Mouse (Mus musculus) gonadal fat pad, adult 2 months (tissue): ENCODE data around the gene Add1. TPM values are rescaled to one million over a fixed set of nuclear protein-coding genes. Genes with fewer than 3 reads are reported as not detected.
A peak's percentile ranks its signal among the peaks of the same experiment; 100 is the strongest.

Experiments
- DNase-seq: peaks from one replicate; pipeline ENCODE4 v3.0.0-alpha.2; 2012; ENCODE audit warnings: low read depth
- polyA plus RNA-seq: library from polyadenylated mRNA; depleted of rRNA; stranded (reverse); fragments of >200 nt; gene quantifications from 2 replicates; pipeline ENCODE4 v1.2.3, GENCODE M21; 2012

The Add1 gene
- polyA plus RNA-seq, 1 experiment: 131 TPM

- DNase-seq: no peak
Observed at GRCm38 (mm10) chr5:34607100-34607880, 33.8 kb downstream of the Add1 start.

GRCm38 (mm10) chr5:34608226-34608625, 34.8 kb downstream of the Add1 start:
- DNase-seq: no peak

- DNase-seq: no peak
Observed at GRCm38 (mm10) chr5:34609966-34610365, 36.5 kb downstream of the Add1 start.

- DNase-seq: no peak
Observed at GRCm38 (mm10) chr5:34632996-34633395, 59.5 kb downstream of the Add1 start.

- DNase-seq: no peak
Observed at GRCm38 (mm10) chr5:34633641-34634040, 60.2 kb downstream of the Add1 start.

GRCm38 (mm10) chr5:34634746-34635400, 61.4 kb downstream of the Add1 start:
- no peak for DNase-seq

GRCm38 (mm10) chr5:34635665-34636192, 62.3 kb downstream of the Add1 start:
- DNase-seq: no peak

GRCm38 (mm10) chr5:34636481-34637287, 63.2 kb downstream of the Add1 start, which contains the start of gene Mfsd10:
TSS of gene Mfsd10 (minus strand) at chr5:34637212.
- DNase-seq: no peak

- DNase-seq: peak; percentile 86
Observed at GRCm38 (mm10) chr5:34637591-34638156, 64.2 kb downstream of the Add1 start.

GRCm38 (mm10) chr5:34641991-34642390, 68.5 kb downstream of the Add1 start:
- DNase-seq: no peak

GRCm38 (mm10) chr5:34642932-34643331, 69.5 kb downstream of the Add1 start:
- DNase-seq: no peak

- DNase-seq: no peak
Observed at GRCm38 (mm10) chr5:34647581-34647980, 74.1 kb downstream of the Add1 start.

GRCm38 (mm10) chr5:34652961-34653360, 79.5 kb downstream of the Add1 start:
- DNase-seq: no peak

GRCm38 (mm10) chr5:34654881-34655280, 81.4 kb downstream of the Add1 start:
- DNase-seq: no peak

GRCm38 (mm10) chr5:34657556-34657955, 84.1 kb downstream of the Add1 start:
- no peak for DNase-seq

GRCm38 (mm10) chr5:34659686-34660590, 86.5 kb downstream of the Add1 start, which contains the start of the genes Nop14 and Grk4:
TSS of gene Nop14 (minus strand) at chr5:34660148.
TSS of gene Grk4 (plus strand) at chr5:34660379.
- DNase-seq: peak; percentile 99

- no peak for DNase-seq
Observed at GRCm38 (mm10) chr5:34660591-34661130, 87.2 kb downstream of the Add1 start.

GRCm38 (mm10) chr5:34661909-34662308, 88.4 kb downstream of the Add1 start:
- DNase-seq: no peak

- no peak for DNase-seq
Observed at GRCm38 (mm10) chr5:34663231-34663630, 89.8 kb downstream of the Add1 start.

GRCm38 (mm10) chr5:34669493-34669892, 96.0 kb downstream of the Add1 start:
- no peak for DNase-seq
